Mouse (Mus musculus) ovary, adult 10 weeks (tissue): ENCODE measurements around the gene Gm7978. TPM values are rescaled to one million over a fixed set of nuclear protein-coding genes. Genes with fewer than 3 reads are reported as not detected.

Experiments
- polyA plus RNA-seq: library from polyadenylated mRNA; stranded (reverse); fragments of 350-450 nt; fragmentation: Illumina TruSeq; extraction: RNeasy Lipid Tissue Mini Kit (QIAGEN cat#74804); gene quantifications from one replicate; pipeline ENCODE4 v1.2.3, GENCODE M21; 2014

Gene Gm7978
- polyA plus RNA-seq: not detected

GRCm38 (mm10) chr5:95736073-95736472 lies at the start of gene Gm7978:
TSS of gene Gm7978 (minus strand) at chr5:95736173.

GRCm38 (mm10) chr5:95775690-95776089 lies 39.7 kb upstream of the Gm7978 start, which contains the start of gene E330014E10Rik:
TSS of gene E330014E10Rik (plus strand) at chr5:95775990.

DNA sequence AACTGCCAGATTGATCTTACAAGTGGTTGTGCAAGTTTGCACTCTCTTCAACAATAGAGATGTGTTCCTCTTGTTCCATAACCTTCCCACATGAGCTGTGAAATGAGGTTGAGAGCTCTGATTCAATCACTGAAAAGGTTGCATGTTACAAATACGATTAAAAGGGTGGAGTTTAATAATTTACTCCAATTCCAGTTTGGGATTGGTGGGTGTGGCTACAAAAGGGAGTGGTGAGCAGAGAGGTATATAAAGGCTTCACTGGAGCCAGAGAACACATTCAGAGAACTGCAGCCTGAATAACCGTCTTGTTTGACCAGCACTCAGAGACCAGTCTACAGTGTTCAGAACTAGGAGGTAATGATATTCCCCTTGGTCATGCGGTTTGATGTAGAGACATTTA lies 5.7 kb upstream of the Gm7978 start, which contains the start of gene Gm7982:
Gene Gm7982, plus strand, starts transcription at position 301 of the 400 bp plus-strand sequence.

Other genes starting within 250 kb of the Gm7978 start
- gene Gm3286, start 225.4 kb downstream of the Gm7978 start, polyA plus RNA-seq: 0.37 TPM
- gene Gm7971, start 141.3 kb downstream of the Gm7978 start, polyA plus RNA-seq: not detected
- gene Gm7982, start 5.8 kb upstream of the Gm7978 start, polyA plus RNA-seq: not detected
- gene E330014E10Rik, start 39.8 kb upstream of the Gm7978 start, polyA plus RNA-seq: 14.3 TPM
- 18.3 TPM for gene Cxcl13, start 220.8 kb upstream of the Gm7978 start, polyA plus RNA-seq